Mouse (Mus musculus) lung, embryonic 15.5 days (tissue): ENCODE measurements around the gene Hdac6. TPM values are rescaled to one million over a fixed set of nuclear protein-coding genes. Genes with fewer than 3 reads are reported as not detected.
"Not testable (repeated sequence)": the region's sequence is repeated elsewhere in the genome, so short reads cannot be mapped to it uniquely, and the experiment has no call there.

Experiments used
- ATAC-seq: fragments of 200-750 bp; cut with Nextera tagmentation; 2 replicates; pipeline ENCODE4 v1.8.0; 2017; ENCODE audit warnings: moderate number of reproducible peaks, borderline replicate concordance; ENCODE audit not compliant: low FRiP score, low TSS enrichment; ENCODE audit errors: extremely low read depth
- H3K27ac ChIP-seq: fragments of 300-500 bp; sonication (generic); 2 replicates; pipeline ENCODE4 v1.5.1; 2015; ENCODE audit warnings: moderate library complexity, mild to moderate bottlenecking, inconsistent platforms
- H3K27me3 ChIP-seq: fragments of 300-500 bp; sonication (generic); 2 replicates; pipeline ENCODE4 v1.6.1; 2015; ENCODE audit warnings: inconsistent platforms
- H3K36me3 ChIP-seq: fragments of 300-500 bp; sonication (generic); 2 replicates; pipeline ENCODE4 v1.6.1; 2015; ENCODE audit warnings: inconsistent platforms
- H3K4me1 ChIP-seq: fragments of 300-500 bp; sonication (generic); 2 replicates; pipeline ENCODE4 v1.6.1; 2015; ENCODE audit warnings: inconsistent platforms
- H3K4me2 ChIP-seq: fragments of 300-500 bp; sonication (generic); 2 replicates; pipeline ENCODE4 v1.6.1; 2015; ENCODE audit warnings: inconsistent platforms, mild to moderate bottlenecking, moderate library complexity
- H3K4me3 ChIP-seq: fragments of 300-500 bp; sonication (generic); 2 replicates; pipeline ENCODE4 v1.5.1; 2015; ENCODE audit warnings: mild to moderate bottlenecking, inconsistent platforms
- H3K9ac ChIP-seq: fragments of 300-500 bp; sonication (generic); 2 replicates; pipeline ENCODE4 v1.6.1; 2015; ENCODE audit warnings: inconsistent platforms
- H3K9me3 ChIP-seq: fragments of 300-500 bp; sonication (generic); 2 replicates; pipeline ENCODE4 v1.6.1; 2016; ENCODE audit warnings: inconsistent platforms
- WGBS: fragments of 180-500 bp; shearing (Covaris S2); methylation state at CpG from one replicate; pipeline ENCODE4 v1.1.7; 2015; 5-methylcytosine and 5-hydroxymethylcytosine counted together
- polyA plus RNA-seq: library from polyadenylated mRNA; unstranded; fragments of >200 nt; fragmentation: Nextera tagmentation; extraction: Ambion mirVana; gene quantifications from 2 replicates; pipeline ENCODE4 v1.2.1, GENCODE M21; 2015

The Hdac6 gene
- polyA plus RNA-seq, 1 experiment from 2014 or later, result 26.8 TPM

DNA sequence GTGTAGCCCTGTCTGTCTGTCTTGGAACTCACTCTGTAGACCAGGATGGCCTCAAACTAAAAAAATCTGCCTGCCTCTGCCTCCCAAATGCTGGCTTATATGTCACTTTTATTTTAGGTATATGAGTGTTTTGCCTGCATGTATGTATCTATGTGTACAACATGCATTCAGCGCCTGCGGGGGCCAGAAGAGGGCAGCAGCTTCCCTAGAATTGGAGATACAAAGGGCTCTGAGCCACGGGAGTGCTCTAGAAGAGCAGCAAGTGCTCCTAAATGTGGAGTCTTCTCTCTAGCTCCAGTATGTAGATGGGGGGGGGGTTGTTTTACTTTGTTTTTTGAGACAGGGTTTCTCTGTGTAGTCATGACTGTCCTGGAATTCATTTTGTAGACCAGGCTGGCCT lies 32.0 kb downstream of the Hdac6 start:
- H3K4me2 ChIP-seq, H3K9me3 ChIP-seq, ATAC-seq, H3K4me1 ChIP-seq, H3K9ac ChIP-seq, H3K27ac ChIP-seq, H3K36me3 ChIP-seq, H3K4me3 ChIP-seq: not testable (repeated sequence)
- peaks cover 15% of the 10 kb centered on the region for H3K27me3 ChIP-seq
- 22% methylated on average over 3 of the region's 3 CpGs for WGBS

DNA sequence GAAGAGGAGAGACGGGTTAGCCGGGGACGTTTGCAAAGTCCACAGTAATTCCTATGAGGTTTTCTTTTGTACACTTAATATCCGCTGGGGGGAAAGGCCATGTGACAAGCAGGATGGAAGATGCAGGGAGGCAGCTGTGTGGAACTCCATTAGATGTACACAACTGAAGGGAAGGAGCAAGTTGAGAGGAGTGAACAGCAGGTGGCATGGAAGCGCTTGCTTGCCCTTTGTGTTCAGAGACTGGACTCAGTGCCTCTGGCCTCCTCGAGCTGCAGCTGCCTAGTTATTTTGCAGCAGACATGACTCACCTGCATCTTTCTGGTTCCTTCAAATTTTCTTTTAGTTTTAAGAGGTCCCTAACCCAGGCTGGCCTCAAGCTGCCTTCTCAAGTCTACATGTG lies 37.2 kb downstream of the Hdac6 start:
- Histone ChIP-seq H3K27ac (no peak overlapping the region), H3K4me2 (no peak overlapping the region), H3K9ac (no peak overlapping the region), H3K9me3 (no peaks in the 10 kb centered on the region), H3K36me3 (0 out of 2 replicates have a peak, but pooled peaks cover 3% of the 10 kb centered on the region), H3K27me3 (no peaks in the 10 kb centered on the region), H3K4me1 (no peaks in the 10 kb centered on the region), H3K4me3 (no peak overlapping the region)
- no peak for ATAC-seq
- WGBS, result 50% methylated on average over 6 of the region's 6 CpGs

DNA sequence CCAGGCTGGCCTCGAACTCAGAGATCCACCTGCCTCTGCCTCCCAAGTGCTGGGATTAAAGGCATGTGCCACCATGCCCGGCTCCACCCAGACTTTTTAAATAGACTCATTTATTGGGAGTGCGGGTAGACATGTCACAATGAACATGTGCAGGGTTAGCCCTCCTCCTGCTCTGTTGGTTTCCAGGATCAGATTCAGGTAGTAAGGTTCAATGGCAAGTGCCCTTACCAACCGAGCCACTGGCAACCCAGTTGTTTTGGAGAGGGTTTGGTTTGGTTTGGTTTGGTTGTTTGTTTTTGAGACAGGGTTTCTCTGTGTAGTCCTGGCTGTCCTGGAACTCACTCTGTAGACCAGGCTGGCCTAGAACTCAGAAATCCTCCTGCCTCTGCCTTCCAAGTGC lies 38.4 kb downstream of the Hdac6 start, which contains the start of gene Gm10490:
Gene Gm10490 (plus strand): TSS at position 301 of the 400 bp plus-strand sequence.
- not testable (repeated sequence) for H3K9me3 ChIP-seq, H3K4me3 ChIP-seq, H3K4me2 ChIP-seq, H3K9ac ChIP-seq, H3K36me3 ChIP-seq, H3K27ac ChIP-seq, ATAC-seq, H3K27me3 ChIP-seq, H3K4me1 ChIP-seq
- WGBS, result 85% methylated on average over 4 of the region's 4 CpGs

DNA sequence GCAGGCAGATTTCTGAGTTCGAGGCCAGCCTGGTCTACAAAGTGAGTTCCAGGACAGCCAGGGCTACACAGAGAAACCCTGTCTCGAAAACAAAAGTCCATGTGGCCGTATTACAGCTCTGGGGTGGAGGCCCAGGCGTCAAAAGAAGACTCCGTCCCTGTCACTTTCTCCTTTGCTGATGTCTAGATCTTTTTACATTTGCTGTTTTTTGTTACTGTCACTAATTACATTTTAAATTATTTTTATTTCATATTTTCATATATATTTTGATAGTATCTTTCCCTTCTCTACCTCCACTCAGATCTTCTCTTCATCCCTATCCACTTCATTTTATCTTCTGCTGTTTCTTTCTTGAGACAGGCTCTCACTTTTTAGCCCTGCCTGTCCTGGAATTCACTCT lies 40.0 kb downstream of the Hdac6 start, which contains the start of gene Gm10491:
Gene Gm10491 (minus strand): TSS at position 101 of the 400 bp plus-strand sequence.
- no peaks in the 10 kb centered on the region for H3K27me3 ChIP-seq
- H3K9me3 ChIP-seq, result no peaks in the 10 kb centered on the region
- H3K27ac ChIP-seq, result no peak within 1 kb of the TSS
- no peaks in the 10 kb centered on the region for H3K4me1 ChIP-seq
- H3K4me3 ChIP-seq, result no peak within 1 kb of the TSS
- H3K4me2 ChIP-seq, result no peak within 1 kb of the TSS
- H3K36me3 ChIP-seq, result 0 out of 2 replicates have a peak, but pooled peaks cover 3% of the 10 kb centered on the region
- no peak for ATAC-seq
- no peak within 1 kb of the TSS for H3K9ac ChIP-seq
- WGBS, result 79% methylated on average over 5 of the region's 5 CpGs

DNA sequence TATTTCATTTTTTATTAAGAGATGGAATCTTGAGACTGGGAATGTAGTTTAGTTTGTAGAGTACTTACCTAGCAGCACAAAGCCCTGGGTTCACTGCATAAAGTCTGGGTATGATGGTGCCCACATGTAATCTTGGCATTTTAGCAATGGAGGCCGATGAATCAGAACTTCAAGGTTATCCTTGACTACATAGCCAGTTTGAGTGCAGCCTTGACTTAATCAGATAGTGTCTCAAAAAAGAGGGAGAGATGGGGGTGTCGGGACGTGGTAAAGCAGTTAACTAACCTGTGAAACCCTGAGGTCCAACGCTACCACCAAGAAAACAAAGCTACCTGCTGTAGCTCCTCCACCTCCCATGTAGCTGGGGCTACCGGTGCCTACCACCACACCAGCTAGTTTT lies 43.2 kb downstream of the Hdac6 start:
- no peaks in the 10 kb centered on the region for H3K27me3 ChIP-seq

DNA sequence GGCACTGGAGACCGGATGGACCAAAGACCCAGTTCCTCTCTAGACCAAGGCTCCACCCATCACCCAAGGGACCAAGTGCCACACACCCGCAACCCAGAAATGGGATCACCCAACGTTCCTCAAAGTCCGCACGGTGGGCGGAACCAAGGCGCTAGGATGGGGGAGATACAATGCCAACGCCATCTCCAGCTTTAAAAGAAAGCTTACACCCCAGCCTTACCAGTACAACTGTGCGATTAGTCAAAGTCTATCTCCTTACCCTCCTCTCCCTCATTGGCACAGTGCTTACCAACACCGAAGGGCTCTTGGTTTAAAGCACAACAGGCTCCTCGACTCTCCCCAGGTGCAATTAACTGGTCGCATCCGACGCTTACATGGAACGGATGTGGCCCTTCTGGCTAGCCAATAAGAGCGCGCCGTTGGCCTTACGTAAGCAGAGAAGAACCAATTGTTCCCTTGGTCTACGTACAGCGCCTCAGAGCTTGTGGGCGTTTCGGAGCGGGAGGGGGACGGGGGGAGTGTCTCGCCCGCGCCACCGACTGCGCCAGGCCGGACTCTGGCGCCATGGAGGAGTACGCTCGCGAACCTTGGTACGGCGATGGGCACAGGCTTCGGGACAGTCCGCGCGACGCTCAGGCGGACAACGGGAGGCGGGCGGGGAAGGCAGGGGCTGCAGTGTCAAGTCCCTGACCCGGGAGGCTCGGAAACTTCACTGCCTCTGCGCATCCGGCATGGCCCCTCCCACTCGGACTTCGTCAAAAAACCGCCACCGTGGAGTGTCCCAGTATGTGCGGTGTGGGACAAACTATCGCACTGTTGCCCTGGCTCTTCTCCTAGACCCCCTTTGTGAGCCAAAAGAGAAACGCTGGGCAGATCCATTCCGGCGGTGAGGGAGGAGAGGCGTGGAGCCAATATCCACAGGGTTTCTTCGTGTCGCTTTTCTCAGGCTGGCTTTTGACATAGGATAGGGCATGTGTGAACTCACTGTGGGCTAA lies 48.5 kb downstream of the Hdac6 start, which contains the start of the genes Pqbp1 and Timm17b:
Gene Pqbp1 (minus strand): TSS at position 390 of the 995 bp plus-strand sequence.
Gene Timm17b (plus strand): TSS at position 478 of the 995 bp plus-strand sequence.
- H3K9ac ChIP-seq, result peak within 1 kb of the TSS; percentile 53
- WGBS, result 14% methylated on average over 62 of the region's 62 CpGs
- H3K27me3 ChIP-seq, result no peaks in the 10 kb centered on the region
- H3K4me1 ChIP-seq, result no peaks in the 10 kb centered on the region
- H3K4me2 ChIP-seq, result peak within 1 kb of the TSS; percentile 58
- H3K4me3 ChIP-seq, result peak within 1 kb of the TSS; percentile 60
- H3K9me3 ChIP-seq, result no peaks in the 10 kb centered on the region
- H3K27ac ChIP-seq, result peak within 1 kb of the TSS; percentile 75
- H3K36me3 ChIP-seq, result peaks cover 6% of the 10 kb centered on the region; the same call in 1 of the 2 replicates
- ATAC-seq, result peak; percentile 99

More for the DNA sequence above, 43.2 kb downstream of the Hdac6 start:
- no peak overlapping the region for H3K9ac ChIP-seq
- 0 out of 2 replicates have a peak, but pooled peaks cover 3% of the 10 kb centered on the region for H3K36me3 ChIP-seq
- H3K4me2 ChIP-seq, result no peak overlapping the region
- ATAC-seq, result no peak
- no peak overlapping the region for H3K4me3 ChIP-seq
- H3K27ac ChIP-seq, result no peak overlapping the region
- H3K9me3 ChIP-seq, result no peaks in the 10 kb centered on the region
- 88% methylated on average over 5 of the region's 5 CpGs for whole genome bisulfite sequencing
- no peaks in the 10 kb centered on the region for H3K4me1 ChIP-seq

DNA sequence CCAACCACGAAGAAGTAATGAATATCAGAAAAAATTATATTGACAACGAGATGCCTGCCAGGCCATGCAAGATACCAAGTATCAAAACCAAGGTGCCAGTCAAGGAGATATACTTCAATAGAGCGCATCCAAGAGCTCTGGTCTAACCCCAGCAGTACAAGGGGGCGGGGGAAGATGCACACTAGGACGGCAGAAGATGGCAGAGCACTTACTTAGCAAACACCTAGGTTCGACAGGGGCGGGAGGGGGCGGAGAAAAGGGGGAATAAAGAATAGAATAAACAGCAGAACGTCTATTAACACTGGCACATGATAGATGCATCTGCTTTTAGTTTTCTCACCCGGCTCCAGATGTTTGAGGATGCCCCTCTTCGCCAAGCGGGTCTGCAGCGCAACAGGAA lies 49.5 kb downstream of the Hdac6 start:
- no peak for ATAC-seq
- Histone ChIP-seq H3K4me3 (peak overlapping the region; percentile 60), H3K27ac (peak overlapping the region; percentile 75; the same call in 1 of the 2 replicates), H3K27me3 (no peaks in the 10 kb centered on the region), H3K4me2 (peak overlapping the region; percentile 58), H3K4me1 (no peaks in the 10 kb centered on the region), H3K36me3 (peaks cover 6% of the 10 kb centered on the region; the same call in 1 of the 2 replicates), H3K9ac (peak overlapping the region; percentile 32), H3K9me3 (no peaks in the 10 kb centered on the region)
- 23% methylated on average over 12 of the region's 13 CpGs for WGBS

DNA sequence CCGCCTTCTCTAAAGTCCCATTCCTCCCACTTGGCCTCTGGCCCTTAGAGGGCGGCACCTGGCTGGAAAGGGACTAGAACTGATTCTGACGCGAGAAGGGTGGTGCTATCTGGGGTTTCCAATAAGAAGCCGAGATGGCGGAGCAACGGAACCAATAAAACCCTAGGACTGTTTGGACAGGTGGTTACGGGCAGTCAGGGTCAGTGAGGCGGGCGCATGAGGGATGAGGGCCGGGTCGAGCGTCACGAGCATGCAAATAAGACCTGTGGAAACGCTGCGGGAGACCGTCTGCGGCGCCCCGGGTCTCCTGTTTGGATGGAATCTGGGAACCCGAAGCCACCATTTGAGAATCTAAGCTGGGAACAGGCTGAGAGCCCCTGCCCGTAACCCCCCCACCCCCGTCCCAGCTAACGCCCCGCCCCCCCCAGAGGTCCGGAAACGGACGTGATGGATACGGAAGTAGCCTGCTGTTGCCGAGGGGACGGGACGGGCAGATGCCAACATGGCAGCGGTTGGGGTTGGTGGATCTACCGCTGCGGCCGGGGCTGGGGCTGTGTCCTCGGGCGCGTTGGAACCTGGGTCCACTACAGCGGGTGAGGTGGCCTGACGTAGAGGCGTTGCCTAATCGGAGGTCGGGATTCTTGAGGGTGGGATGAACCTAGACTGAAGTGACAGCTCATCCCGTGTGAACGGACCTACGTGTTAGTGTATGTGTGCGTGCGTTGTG lies 63.7 kb downstream of the Hdac6 start, which contains the start of gene Slc35a2:
Gene Slc35a2 (plus strand): TSS at position 188 of the 727 bp plus-strand sequence.
- Histone ChIP-seq H3K4me2 (peak within 1 kb of the TSS; percentile 62), H3K9ac (peak within 1 kb of the TSS; percentile 32), H3K27me3 (no peaks in the 10 kb centered on the region), H3K36me3 (no peaks in the 10 kb centered on the region), H3K27ac (peak within 1 kb of the TSS; percentile 85), H3K4me1 (0 out of 2 replicates have a peak, but pooled peaks cover 6% of the 10 kb centered on the region), H3K4me3 (peak within 1 kb of the TSS; percentile 62), H3K9me3 (no peaks in the 10 kb centered on the region)
- ATAC-seq, result peak; percentile 92
- WGBS, result 7% methylated on average over 44 of the region's 49 CpGs

Other genes starting within 250 kb of the Hdac6 start
- 69.6 and 79.5 TPM in 2 replicates for gene Wdr45, start 233.6 kb downstream of the Hdac6 start, polyA plus RNA-seq
- gene Gm45208, start 225.6 kb downstream of the Hdac6 start, polyA plus RNA-seq, result not detected in 2 replicates
- 58.9 and 60.6 TPM in 2 replicates for gene Praf2, start 219.4 kb downstream of the Hdac6 start, polyA plus RNA-seq
- gene Ccdc120, start 197.0 kb downstream of the Hdac6 start, polyA plus RNA-seq, result 23.5 and 23.6 TPM in 2 replicates
- gene Tfe3, start 185.3 kb downstream of the Hdac6 start, polyA plus RNA-seq, result 29.2 and 30.5 TPM in 2 replicates
- gene Gripap1, start 158.1 kb downstream of the Hdac6 start, polyA plus RNA-seq, result 39.7 and 41.7 TPM in 2 replicates
- 1.4 and 1.6 TPM in 2 replicates for gene Kcnd1, start 125.6 kb downstream of the Hdac6 start, polyA plus RNA-seq
- gene Otud5, start 106.5 kb downstream of the Hdac6 start, polyA plus RNA-seq, result 42.2 and 46.6 TPM in 2 replicates
- gene Pim2, start 69.6 kb downstream of the Hdac6 start, polyA plus RNA-seq, result 8.6 and 10.3 TPM in 2 replicates
- 37.6 and 38.6 TPM in 2 replicates for gene Slc35a2, start 63.9 kb downstream of the Hdac6 start, polyA plus RNA-seq
- gene Pqbp1, start 48.6 kb downstream of the Hdac6 start, polyA plus RNA-seq, result 114 and 115 TPM in 2 replicates
- gene Timm17b, start 48.5 kb downstream of the Hdac6 start, polyA plus RNA-seq, result 155 TPM in 2 replicates
- gene Gm10491, start 40.1 kb downstream of the Hdac6 start, polyA plus RNA-seq, result not detected in 2 replicates
- gene Gm10490, start 38.3 kb downstream of the Hdac6 start, polyA plus RNA-seq, result not detected in 2 replicates
- gene Pcsk1n, start 28.1 kb downstream of the Hdac6 start, polyA plus RNA-seq, result 0.86 and 1.9 TPM in 2 replicates
- not detected in 2 replicates for gene Eras, start 19.3 kb downstream of the Hdac6 start, polyA plus RNA-seq
- 1.4 and 1.9 TPM in 2 replicates for gene Gata1, start 30.2 kb upstream of the Hdac6 start, polyA plus RNA-seq
- gene Glod5, start 70.6 kb upstream of the Hdac6 start, polyA plus RNA-seq, result not detected in 2 replicates
- gene Suv39h1, start 126.9 kb upstream of the Hdac6 start, polyA plus RNA-seq, result 67.2 and 68.0 TPM in 2 replicates
- gene Was, start 142.6 kb upstream of the Hdac6 start, polyA plus RNA-seq, result 0.26 and 0.62 TPM in 2 replicates
- 20.9 and 24.2 TPM in 2 replicates for gene Wdr13, start 185.0 kb upstream of the Hdac6 start, polyA plus RNA-seq
- 508 and 532 TPM in 2 replicates for gene Rbm3, start 198.0 kb upstream of the Hdac6 start, polyA plus RNA-seq
- 12.8 and 14.8 TPM in 2 replicates for gene Tbc1d25, start 228.3 kb upstream of the Hdac6 start, polyA plus RNA-seq
- gene Ebp, start 245.6 kb upstream of the Hdac6 start, polyA plus RNA-seq, result 33.8 and 41.1 TPM in 2 replicates